Mouse (Mus musculus) brown adipose tissue, adult 24 weeks (tissue): ENCODE measurements around the gene Ddit4l. TPM values are rescaled to one million over a fixed set of nuclear protein-coding genes. Genes with fewer than 3 reads are reported as not detected.
"Not testable (repeated sequence)": the region's sequence is repeated elsewhere in the genome, so short reads cannot be mapped to it uniquely, and the experiment has no call there.

Experiments
- H3K27ac ChIP-seq: fragments of 200-500 bp; replicated peaks from 2 replicates; pipeline ENCODE4 v1.5.1; 2012; ENCODE audit warnings: low read depth, mild to moderate bottlenecking, low read length
- H3K4me1 ChIP-seq: fragments of 200-500 bp; 2 replicates; pipeline ENCODE4 v1.6.1; 2012; ENCODE audit warnings: low read length, mixed read lengths; ENCODE audit not compliant: control insufficient read depth, insufficient read depth, insufficient read length
- H3K4me3 ChIP-seq: fragments of 200-500 bp; 2 replicates; pipeline ENCODE4 v1.5.1; 2012; ENCODE audit warnings: low read depth, mild to moderate bottlenecking, low read length, moderate library complexity; ENCODE audit not compliant: insufficient read depth
- polyA plus RNA-seq: library from polyadenylated mRNA; stranded (reverse); fragments of >200 nt; gene quantifications from 2 replicates; pipeline ENCODE4 v1.2.4, GENCODE M21; 2012; ENCODE audit not compliant: missing spikeins, insufficient read depth, insufficient read length

Ddit4l gene
- polyA plus RNA-seq, 1 experiment = 2.5 TPM

- no peak overlapping the region for H3K4me3 ChIP-seq
- H3K27ac ChIP-seq = no peak overlapping the region
- H3K4me1 ChIP-seq = no peaks in the 10 kb centered on the region
These were observed 12.3 kb downstream of the Ddit4l start for GRCm38 (mm10) chr3:137633726-137634125.

GRCm38 (mm10) chr3:137636571-137636970, 15.2 kb downstream of the Ddit4l start:
- Histone ChIP-seq H3K4me1 (no peaks in the 10 kb centered on the region), H3K27ac (no peak overlapping the region), H3K4me3 (no peak overlapping the region)

- no peak overlapping the region for H3K27ac ChIP-seq
- no peak overlapping the region for H3K4me3 ChIP-seq
- H3K4me1 ChIP-seq = no peaks in the 10 kb centered on the region
These were observed 19.8 kb downstream of the Ddit4l start for GRCm38 (mm10) chr3:137641238-137641637.

GRCm38 (mm10) chr3:137642137-137642536, 20.7 kb downstream of the Ddit4l start:
- Histone ChIP-seq H3K27ac (no peak overlapping the region), H3K4me3 (no peak overlapping the region), H3K4me1 (no peaks in the 10 kb centered on the region)

GRCm38 (mm10) chr3:137642568-137642967, 21.2 kb downstream of the Ddit4l start:
- Histone ChIP-seq H3K27ac (no peak overlapping the region), H3K4me3 (no peak overlapping the region), H3K4me1 (no peaks in the 10 kb centered on the region)

GRCm38 (mm10) chr3:137644081-137644480, 22.7 kb downstream of the Ddit4l start:
- no peak overlapping the region for H3K4me3 ChIP-seq
- H3K27ac ChIP-seq = no peak overlapping the region
- no peaks in the 10 kb centered on the region for H3K4me1 ChIP-seq

- no peaks in the 10 kb centered on the region for H3K4me1 ChIP-seq
- no peak overlapping the region for H3K4me3 ChIP-seq
- H3K27ac ChIP-seq = no peak overlapping the region
These were observed 23.5 kb downstream of the Ddit4l start for GRCm38 (mm10) chr3:137644947-137645346.

GRCm38 (mm10) chr3:137647427-137648100, 26.2 kb downstream of the Ddit4l start:
- H3K4me1 ChIP-seq = no peaks in the 10 kb centered on the region
- H3K4me3 ChIP-seq = no peak overlapping the region
- H3K27ac ChIP-seq = no peak overlapping the region

- no peak overlapping the region for H3K4me3 ChIP-seq
- H3K4me1 ChIP-seq = no peaks in the 10 kb centered on the region
- no peak overlapping the region for H3K27ac ChIP-seq
These were observed 27.7 kb downstream of the Ddit4l start for GRCm38 (mm10) chr3:137649112-137649511.

GRCm38 (mm10) chr3:137652853-137653252, 31.4 kb downstream of the Ddit4l start:
- Histone ChIP-seq H3K27ac (no peak overlapping the region), H3K4me3 (no peak overlapping the region), H3K4me1 (no peaks in the 10 kb centered on the region)

GRCm38 (mm10) chr3:137671224-137671623, 49.8 kb downstream of the Ddit4l start, which contains the start of gene Gm21962:
Gene Gm21962 (plus strand): TSS chr3:137671524.
- H3K4me3 ChIP-seq, H3K27ac ChIP-seq, H3K4me1 ChIP-seq: not testable (repeated sequence)

Other genes starting within 250 kb of the Ddit4l start
- not detected in 2 replicates for gene Gm21962, start 49.9 kb downstream of the Ddit4l start, polyA plus RNA-seq
- gene H2afz, start 242.9 kb downstream of the Ddit4l start, polyA plus RNA-seq = 131 and 134 TPM in 2 replicates
- 14.1 and 14.4 TPM in 2 replicates for gene Dnajb14, start 246.1 kb downstream of the Ddit4l start, polyA plus RNA-seq